Mouse (Mus musculus) heart, adult 2 months (tissue): ENCODE results near the gene Tnfaip8l3.

ENCODE experiments used
- CTCF ChIP-seq: fragments of 200-600 bp; IDR thresholded peaks from 2 replicates; pipeline ENCODE4 v1.8.1; 2022; ENCODE audit warnings: antibody characterized with exemption, mild to moderate bottlenecking, moderate library complexity
- EP300 ChIP-seq: fragments of 200-500 bp; IDR thresholded peaks from 2 replicates; pipeline ENCODE4 v1.6.1; 2011; ENCODE audit warnings: low read depth, low read length, control low read depth; ENCODE audit not compliant: insufficient read depth
- POLR2A ChIP-seq: fragments of 200-500 bp; IDR thresholded peaks from 2 replicates; pipeline ENCODE4 v1.6.1; 2011; ENCODE audit warnings: mild to moderate bottlenecking, low read depth, low read length, control low read depth; ENCODE audit not compliant: insufficient read depth

GRCm38 (mm10) chr9:53975122-53975518 lies 93.1 kb downstream of the Tnfaip8l3 start, which contains the start of gene Elmod1:
- TF ChIP-seq POLR2A: no peak
- peak; percentile 45 for TF ChIP-seq CTCF
- no peak for TF ChIP-seq EP300
